Mouse (Mus musculus) liver, adult 2 months (tissue): ENCODE results near the gene Ankrd28.

ENCODE experiments used
- CTCF ChIP-seq: fragments of 200-500 bp; IDR thresholded peaks from 2 replicates; pipeline ENCODE4 v1.5.1; 2011; ENCODE audit warnings: low read depth, low read length, control low read depth
- POLR2A ChIP-seq: fragments of 200-500 bp; IDR thresholded peaks from 2 replicates; pipeline ENCODE4 v1.6.1; 2011; ENCODE audit warnings: low read length, control low read depth; ENCODE audit not compliant: insufficient read depth; ENCODE audit errors: extremely low read depth

GRCm38 (mm10) chr14:31686231-31686630 lies 144.2 kb downstream of the Ankrd28 start:
- no peak for TF ChIP-seq CTCF
- TF ChIP-seq POLR2A = no peak
